Mouse (Mus musculus): ENCODE data around the gene Glod4.

- no peak for TF ChIP-seq CTCF (IDR thresholded peaks at IDR 0.05; ENCODE audit: insufficient read depth, low read depth, low read length)
- no peak for TF ChIP-seq POLR2A (IDR thresholded peaks at IDR 0.05; ENCODE audit: insufficient read depth, low read depth, low read length)
These were observed 24.0 kb upstream of the Glod4 start for GRCm38 (mm10) chr11:76267550-76267949.

Data from olfactory bulb, adult 2 months (tissue).